Mouse (Mus musculus): ENCODE results near the gene Ankrd26.

GRCm38 (mm10) chr6:118603825-118604224 is 41.8 kb upstream of the Ankrd26 start:
- no peak for TF ChIP-seq CTCF (IDR thresholded peaks at IDR 0.05; ENCODE audit: insufficient read depth, low read length)
- TF ChIP-seq POLR2A (IDR thresholded peaks at IDR 0.05; ENCODE audit: borderline replicate concordance, extremely low read depth, low read depth, low read length) = no peak
